Mouse (Mus musculus) stomach, embryonic 14.5 days (tissue): ENCODE measurements around the gene Ccnt1. TPM values are rescaled to one million over a fixed set of nuclear protein-coding genes. Genes with fewer than 3 reads are reported as not detected.

Source experiments
- ATAC-seq: fragments of 200-750 bp; cut with Nextera tagmentation; 2 replicates; pipeline ENCODE4 v1.8.0; 2017; ENCODE audit warnings: low read depth, moderate TSS enrichment; ENCODE audit not compliant: insufficient number of reproducible peaks, insufficient read depth, low FRiP score
- H3K27ac ChIP-seq: fragments of 300-500 bp; sonication (generic); 2 replicates; pipeline ENCODE4 v1.5.1; 2014; ENCODE audit warnings: mild to moderate bottlenecking, low read length, moderate library complexity, mixed read lengths
- H3K27me3 ChIP-seq: fragments of 300-500 bp; sonication (generic); 2 replicates; pipeline ENCODE4 v1.6.1; 2014; ENCODE audit warnings: low read length, control low read depth, mixed read lengths; ENCODE audit not compliant: control insufficient read depth, insufficient read depth
- H3K36me3 ChIP-seq: fragments of 300-500 bp; sonication (generic); 2 replicates; pipeline ENCODE4 v1.6.1; 2014; ENCODE audit warnings: mild to moderate bottlenecking, control low read depth, low read length, moderate library complexity, mixed read lengths; ENCODE audit not compliant: control insufficient read depth, insufficient read depth
- H3K4me1 ChIP-seq: fragments of 300-500 bp; sonication (generic); 2 replicates; pipeline ENCODE4 v1.6.1; 2014; ENCODE audit warnings: low read length, control low read depth, mixed read lengths; ENCODE audit not compliant: control insufficient read depth, insufficient read depth
- H3K4me2 ChIP-seq: fragments of 300-500 bp; sonication (generic); replicated peaks from 2 replicates; pipeline ENCODE4 v1.6.1; 2014; ENCODE audit warnings: low read depth, low read length, control low read depth
- H3K4me3 ChIP-seq: fragments of 300-500 bp; sonication (generic); 2 replicates; pipeline ENCODE4 v1.5.1; 2014; ENCODE audit warnings: low read depth, low read length, control low read depth
- H3K9ac ChIP-seq: fragments of 300-500 bp; sonication (generic); replicated peaks from 2 replicates; pipeline ENCODE4 v1.6.1; 2014; ENCODE audit warnings: low read depth, mild to moderate bottlenecking, control low read depth, low read length, moderate library complexity, mixed read lengths
- H3K9me3 ChIP-seq: fragments of 300-500 bp; sonication (generic); 2 replicates; pipeline ENCODE4 v1.6.1; 2016; ENCODE audit warnings: low read depth, low read length, control low read depth; ENCODE audit not compliant: control insufficient read depth
- WGBS: fragments of 180-500 bp; shearing (Covaris S2); extraction: QIAGEN DNeasy Blood & Tissue Kit; methylation state at CpG from one replicate; pipeline ENCODE4 v1.1.7; 2014; 5-methylcytosine and 5-hydroxymethylcytosine counted together
- polyA plus RNA-seq: library from polyadenylated mRNA; unstranded; fragments of >200 nt; fragmentation: Nextera tagmentation; extraction: Ambion mirVana; gene quantifications from 2 replicates; pipeline ENCODE4 v1.2.1, GENCODE M21; 2014

Ccnt1 gene
- polyA plus RNA-seq, 1 experiment from 2014 or later = 60.0 TPM

DNA sequence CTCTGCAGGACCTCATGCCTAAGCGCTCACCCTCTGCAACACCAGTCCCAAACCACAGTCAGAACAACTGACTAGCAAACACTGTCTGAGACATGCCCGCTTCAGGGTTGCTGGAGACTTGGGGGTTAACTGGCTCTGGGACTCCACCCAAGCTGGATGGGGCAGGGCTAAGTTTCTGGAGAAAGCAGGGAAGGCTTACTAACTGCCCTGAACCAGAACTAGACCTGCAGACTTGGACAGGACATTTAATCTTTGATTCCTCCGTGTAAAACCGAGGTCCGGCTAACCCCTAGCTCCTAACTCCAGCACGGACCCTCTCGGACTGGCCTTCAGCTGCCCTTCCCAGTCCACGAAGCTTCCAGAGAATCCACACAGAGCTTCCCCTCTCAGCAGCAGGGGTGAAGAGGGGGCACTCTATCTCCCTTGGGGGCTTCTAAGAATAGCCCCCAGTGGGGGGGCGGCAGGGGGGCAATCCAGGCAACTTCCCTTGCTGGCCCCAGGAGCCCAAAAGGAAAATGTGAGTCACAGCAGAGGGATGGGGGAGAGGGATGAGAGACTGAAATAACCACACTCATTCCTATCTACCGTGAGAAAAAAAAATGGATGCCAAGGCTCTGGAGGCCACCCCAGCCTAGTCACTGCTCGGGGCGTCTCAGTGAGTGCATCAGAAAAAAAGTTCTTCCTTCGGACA, 31.6 kb upstream of the Ccnt1 start:
- ATAC-seq = 0 out of 2 replicates have a peak, but pooled peaks have one; percentile 16
- peaks cover 30% of the 10 kb centered on the region; the same call in 1 of the 2 replicates for H3K4me1 ChIP-seq
- H3K9me3 ChIP-seq = no peaks in the 10 kb centered on the region
- H3K27me3 ChIP-seq = no peaks in the 10 kb centered on the region
- peak overlapping the region; percentile 17 for H3K4me3 ChIP-seq
- peak overlapping the region; percentile 44 for H3K4me2 ChIP-seq
- H3K36me3 ChIP-seq = peaks cover 45% of the 10 kb centered on the region
- H3K9ac ChIP-seq = no peak overlapping the region
- H3K27ac ChIP-seq = peak overlapping the region; percentile 74
- WGBS = 38% methylated on average over 13 of the region's 13 CpGs

DNA sequence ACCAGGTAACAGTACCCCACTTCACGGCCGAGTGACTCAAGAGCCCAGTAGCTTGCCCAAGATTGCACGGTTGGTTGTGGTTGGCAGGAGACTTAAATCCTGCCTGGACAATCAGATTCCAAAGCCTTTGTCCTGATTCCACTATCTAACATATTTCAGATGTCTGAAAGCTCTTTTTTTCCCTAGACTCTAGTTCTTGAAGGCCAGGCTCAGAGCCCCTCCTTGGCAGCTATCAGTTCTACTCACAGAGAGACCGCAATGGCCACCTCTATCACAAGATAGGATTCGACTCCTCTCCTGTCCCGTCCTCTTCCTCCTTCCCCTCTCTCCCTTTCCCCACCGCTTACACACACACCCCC, 31.1 kb upstream of the Ccnt1 start:
- Histone ChIP-seq H3K4me2 (peak overlapping the region; percentile 44), H3K4me3 (peak overlapping the region; percentile 17; the same call in 1 of the 2 replicates), H3K36me3 (peaks cover 50% of the 10 kb centered on the region), H3K27me3 (no peaks in the 10 kb centered on the region), H3K4me1 (peaks cover 25% of the 10 kb centered on the region; the same call in 1 of the 2 replicates), H3K27ac (peak overlapping the region; percentile 74; the same call in 1 of the 2 replicates), H3K9ac (no peak overlapping the region), H3K9me3 (no peaks in the 10 kb centered on the region)
- 71% methylated on average over 7 of the region's 7 CpGs for WGBS
- no peak for ATAC-seq

DNA sequence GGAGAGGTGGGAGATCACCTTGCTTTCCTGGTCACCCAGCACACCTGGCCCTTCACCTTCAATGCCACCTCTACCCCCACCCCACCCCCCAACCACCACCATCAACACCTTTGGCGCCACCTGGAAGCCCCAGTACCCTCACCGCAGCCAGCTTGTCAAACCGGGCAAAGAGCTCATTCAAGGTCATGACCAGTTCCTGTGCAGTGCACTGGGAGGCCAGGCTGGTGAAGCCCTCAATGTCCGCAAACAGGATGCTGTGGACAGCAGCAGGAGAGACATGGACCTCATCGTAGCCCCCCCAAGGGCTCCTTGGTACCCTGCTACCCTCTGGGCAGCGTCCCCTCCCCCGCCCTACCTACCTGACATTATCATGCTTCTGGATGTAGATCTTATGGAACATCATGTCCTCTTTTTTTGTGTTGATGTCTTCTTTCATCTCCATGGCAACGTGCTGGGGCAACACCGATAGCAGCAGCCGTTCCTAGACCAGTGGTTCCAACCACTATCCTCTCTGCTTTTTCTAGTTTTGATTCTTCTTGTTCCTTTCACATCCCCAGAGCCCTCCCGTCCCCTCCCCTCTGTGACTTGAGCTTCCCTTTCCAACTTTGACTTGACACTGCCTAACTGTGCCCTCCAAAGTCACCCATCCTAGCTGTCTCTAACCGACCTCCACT, 29.4 kb upstream of the Ccnt1 start:
- Histone ChIP-seq H3K9me3 (no peaks in the 10 kb centered on the region), H3K27me3 (no peaks in the 10 kb centered on the region), H3K27ac (no peak overlapping the region), H3K4me3 (no peak overlapping the region), H3K4me2 (no peak overlapping the region), H3K4me1 (peaks cover 19% of the 10 kb centered on the region; the same call in 1 of the 2 replicates), H3K36me3 (peaks cover 65% of the 10 kb centered on the region), H3K9ac (no peak overlapping the region)
- ATAC-seq = no peak
- WGBS = 82% methylated on average over 12 of the region's 12 CpGs

DNA sequence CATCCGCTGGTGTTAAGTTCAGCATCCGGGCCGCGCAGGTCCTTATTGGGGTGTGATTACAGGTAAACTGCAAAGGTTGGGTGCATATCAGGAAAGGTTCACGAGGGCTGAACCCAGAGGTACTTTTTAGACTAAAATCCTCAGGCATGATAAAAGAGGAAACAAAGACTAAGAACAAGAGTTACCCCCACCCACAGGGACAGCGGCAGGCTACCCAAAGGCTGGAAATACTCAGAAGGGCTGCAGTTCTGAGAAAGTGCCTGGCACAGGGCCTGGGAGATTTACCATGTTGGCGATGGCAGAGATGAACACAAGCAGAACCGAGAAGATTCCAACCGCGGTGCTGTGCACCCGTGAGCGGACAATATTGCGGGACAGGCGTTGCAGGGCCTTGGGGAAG, 25.9 kb upstream of the Ccnt1 start:
- Histone ChIP-seq H3K36me3 (peaks cover 77% of the 10 kb centered on the region), H3K27ac (no peak overlapping the region), H3K9ac (no peak overlapping the region), H3K27me3 (no peaks in the 10 kb centered on the region), H3K9me3 (no peaks in the 10 kb centered on the region), H3K4me3 (no peak overlapping the region), H3K4me1 (no peaks in the 10 kb centered on the region), H3K4me2 (no peak overlapping the region)
- no peak for ATAC-seq
- 92% methylated on average over 14 of the region's 14 CpGs for WGBS

DNA sequence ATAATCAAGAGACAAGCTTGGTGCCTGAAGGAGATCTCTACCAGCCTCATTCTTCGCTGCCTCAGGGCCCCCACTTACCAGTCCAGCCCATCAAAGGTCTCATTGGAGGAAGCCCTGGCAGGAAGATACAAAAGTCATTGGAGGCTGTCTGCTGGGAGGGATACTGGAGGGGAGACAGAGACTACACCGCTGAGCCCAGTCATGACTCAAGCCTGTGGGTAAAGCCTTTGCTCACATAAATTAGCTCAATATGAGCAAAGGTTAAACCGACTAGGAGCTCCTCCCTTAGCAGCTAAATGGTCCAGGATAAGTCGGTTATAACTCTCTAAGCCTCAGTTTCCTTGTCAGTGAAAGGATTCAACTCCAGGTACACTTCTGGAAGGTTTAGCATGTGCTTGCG, 24.3 kb upstream of the Ccnt1 start:
- no peaks in the 10 kb centered on the region for H3K4me1 ChIP-seq
- H3K27ac ChIP-seq = no peak overlapping the region
- 84% methylated on average over 5 of the region's 5 CpGs for WGBS
- ATAC-seq = no peak
- no peaks in the 10 kb centered on the region for H3K27me3 ChIP-seq
- H3K4me2 ChIP-seq = no peak overlapping the region
- H3K9ac ChIP-seq = no peak overlapping the region
- H3K9me3 ChIP-seq = no peaks in the 10 kb centered on the region
- peaks cover 76% of the 10 kb centered on the region for H3K36me3 ChIP-seq
- no peak overlapping the region for H3K4me3 ChIP-seq

DNA sequence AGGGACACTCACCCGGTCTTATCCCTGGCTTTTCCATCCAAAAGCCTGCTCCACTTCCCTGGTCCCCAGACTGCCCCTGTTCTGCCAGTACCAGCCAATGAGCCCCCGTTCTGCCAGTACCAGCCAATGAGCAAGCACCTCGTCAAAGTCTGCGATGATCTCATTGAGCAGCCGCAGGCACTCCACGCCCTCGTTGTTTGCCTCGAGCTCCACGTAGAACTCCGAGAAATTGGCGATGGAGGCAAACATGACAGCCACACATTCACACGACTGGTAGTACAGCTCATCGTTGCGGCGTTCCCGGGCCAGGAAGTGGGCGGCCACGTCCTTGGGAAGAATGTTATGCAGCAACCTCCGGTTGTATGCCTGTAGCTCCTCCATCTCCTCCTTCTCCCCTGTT, 23.5 kb upstream of the Ccnt1 start:
- peaks cover 69% of the 10 kb centered on the region for H3K36me3 ChIP-seq
- ATAC-seq = no peak
- no peaks in the 10 kb centered on the region for H3K27me3 ChIP-seq
- H3K4me2 ChIP-seq = no peak overlapping the region
- no peaks in the 10 kb centered on the region for H3K4me1 ChIP-seq
- no peak overlapping the region for H3K27ac ChIP-seq
- 78% methylated on average over 19 of the region's 19 CpGs for WGBS
- H3K9me3 ChIP-seq = no peaks in the 10 kb centered on the region
- H3K4me3 ChIP-seq = no peak overlapping the region
- no peak overlapping the region for H3K9ac ChIP-seq

DNA sequence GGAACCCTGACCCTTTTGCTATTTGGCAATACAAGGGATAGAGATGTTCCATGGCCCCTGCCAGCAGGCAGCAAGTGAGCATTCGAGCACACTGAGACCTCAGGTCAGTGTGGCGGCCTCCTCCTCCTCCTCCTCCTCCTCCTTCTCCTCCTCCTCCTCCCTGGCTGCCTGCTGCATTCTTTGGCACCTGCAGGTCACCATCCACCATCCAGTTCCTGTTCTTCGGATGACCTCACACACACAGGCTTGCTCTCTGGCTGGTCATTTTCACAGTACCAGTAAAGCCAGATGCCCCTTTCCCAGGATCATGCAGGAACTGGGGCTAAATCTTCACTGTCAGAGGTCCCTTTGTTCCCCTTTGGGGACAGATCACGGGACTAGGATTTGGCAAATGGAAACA, 20.7 kb upstream of the Ccnt1 start:
- ATAC-seq = no peak
- Histone ChIP-seq H3K4me2 (no peak overlapping the region), H3K4me1 (no peaks in the 10 kb centered on the region), H3K9ac (no peak overlapping the region), H3K27me3 (no peaks in the 10 kb centered on the region), H3K9me3 (no peaks in the 10 kb centered on the region), H3K36me3 (peaks cover 49% of the 10 kb centered on the region), H3K27ac (no peak overlapping the region), H3K4me3 (no peak overlapping the region)
- 66% methylated on average over 4 of the region's 4 CpGs for WGBS

DNA sequence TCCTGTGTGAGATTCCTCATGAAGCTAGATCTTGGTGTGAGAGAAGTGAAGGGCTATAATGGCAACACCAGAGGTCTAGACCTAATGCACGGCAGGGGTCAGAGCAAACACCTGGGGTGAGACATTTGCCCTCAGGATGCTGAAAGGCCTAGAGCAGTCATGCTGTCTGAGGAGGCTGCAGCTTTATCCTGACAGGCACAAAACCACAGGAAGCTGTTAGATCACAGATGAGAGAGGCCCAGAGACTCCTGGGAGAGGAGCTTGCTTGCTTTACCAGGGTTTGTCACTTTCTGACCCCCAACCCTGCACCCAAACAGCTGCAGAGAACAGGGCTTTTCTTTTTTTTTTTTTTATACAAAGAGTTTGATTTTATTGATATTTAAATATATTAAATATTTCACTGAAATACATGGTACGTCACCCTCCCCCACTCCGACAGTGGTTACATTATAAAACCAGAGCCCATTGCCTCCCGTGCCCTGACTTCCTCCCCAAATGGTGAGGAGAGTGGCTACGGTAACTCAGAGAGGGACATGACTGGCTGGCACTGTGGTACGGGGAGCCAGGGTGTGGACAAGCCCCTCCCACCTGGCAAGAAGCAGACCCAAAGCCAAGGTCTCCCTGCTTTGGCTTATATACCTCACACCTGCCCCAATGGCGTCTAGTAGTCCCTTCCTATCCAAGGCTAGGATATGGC, 19.1 kb upstream of the Ccnt1 start:
- Histone ChIP-seq H3K9me3 (no peaks in the 10 kb centered on the region), H3K27ac (no peak overlapping the region), H3K9ac (no peak overlapping the region), H3K4me2 (no peak overlapping the region), H3K27me3 (no peaks in the 10 kb centered on the region), H3K4me3 (no peak overlapping the region), H3K36me3 (peaks cover 33% of the 10 kb centered on the region), H3K4me1 (no peaks in the 10 kb centered on the region)
- 51% methylated on average over 7 of the region's 7 CpGs for WGBS
- ATAC-seq = no peak
